Mouse (Mus musculus) neural tube, embryonic 12.5 days (tissue): ENCODE measurements at regions not wholly inside any gene's neighbourhood (a gene's known extent, or its start where the extent isn't known, plus 50 kb on each side); places are given as distances from the start of the nearest gene placed in this dataset.
A peak's percentile ranks its signal among the peaks of the same experiment; 100 is the strongest.
"Not testable (repeated sequence)": the region's sequence is repeated elsewhere in the genome, so short reads cannot be mapped to it uniquely, and the experiment has no call there.

Experiments used
- ATAC-seq: fragments of 200-750 bp; cut with Nextera tagmentation; 2 replicates; pipeline ENCODE4 v1.8.0; 2017; ENCODE audit warnings: low read depth, mild to moderate bottlenecking, moderate TSS enrichment, moderate library complexity; ENCODE audit not compliant: low FRiP score
- H3K27ac ChIP-seq: fragments of 300-500 bp; sonication (generic); 2 replicates; pipeline ENCODE4 v1.5.1; 2016
- H3K27me3 ChIP-seq: fragments of 300-500 bp; sonication (generic); replicated peaks from 2 replicates; pipeline ENCODE4 v1.6.1; 2016; ENCODE audit warnings: mild to moderate bottlenecking
- H3K36me3 ChIP-seq: fragments of 300-500 bp; sonication (generic); 2 replicates; pipeline ENCODE4 v1.6.1; 2016; ENCODE audit warnings: mild to moderate bottlenecking
- H3K4me1 ChIP-seq: fragments of 300-500 bp; sonication (generic); 2 replicates; pipeline ENCODE4 v1.6.1; 2016
- H3K4me2 ChIP-seq: fragments of 300-500 bp; sonication (generic); replicated peaks from 2 replicates; pipeline ENCODE4 v1.6.1; 2016; ENCODE audit warnings: mild to moderate bottlenecking
- H3K4me3 ChIP-seq: fragments of 300-500 bp; sonication (generic); 2 replicates; pipeline ENCODE4 v1.5.1; 2016
- H3K9ac ChIP-seq: fragments of 300-500 bp; sonication (generic); 2 replicates; pipeline ENCODE4 v1.6.1; 2016; ENCODE audit warnings: mild to moderate bottlenecking
- H3K9me3 ChIP-seq: fragments of 300-500 bp; sonication (generic); 2 replicates; pipeline ENCODE4 v1.6.1; 2016; ENCODE audit warnings: mild to moderate bottlenecking
- WGBS: fragments of 180-500 bp; shearing (Covaris S2); methylation state at CpG from one replicate; pipeline ENCODE4 v1.1.7; 2016; 5-methylcytosine and 5-hydroxymethylcytosine counted together

- Histone ChIP-seq H3K4me1 (no peaks in the 10 kb centered on the region), H3K27me3 (no peaks in the 10 kb centered on the region), H3K4me2 (no peak overlapping the region), H3K27ac (no peak overlapping the region), H3K9ac (no peak overlapping the region), H3K4me3 (no peak overlapping the region), H3K9me3 (no peaks in the 10 kb centered on the region), H3K36me3 (no peaks in the 10 kb centered on the region)
- 62% methylated on average over 6 of the region's 6 CpGs for WGBS
- ATAC-seq, result no peak
Measured at GRCm38 (mm10) chr9:33080774-33081173, 444.8 kb downstream of the Ets1 start.

DNA sequence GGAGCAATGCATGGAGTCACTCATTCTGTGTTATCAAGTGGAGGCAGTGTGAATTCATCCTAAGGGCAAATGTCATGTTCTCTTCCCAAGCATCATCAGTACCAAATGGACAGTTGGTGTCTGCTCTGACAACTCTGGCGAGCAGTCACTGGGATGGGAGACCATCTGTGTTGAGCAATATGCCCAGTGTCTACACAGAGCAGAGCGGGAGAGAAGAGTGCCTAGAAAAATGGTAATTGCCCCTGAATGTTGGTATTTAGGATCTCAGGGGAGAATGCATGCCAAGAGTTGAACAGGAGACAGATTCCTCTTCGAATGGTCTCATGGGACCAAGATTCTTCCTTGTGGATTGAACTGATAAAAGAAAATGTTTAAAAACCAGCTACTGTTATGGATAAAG lies 454.0 kb downstream of the Ets1 start:
- no peaks in the 10 kb centered on the region for H3K36me3 ChIP-seq
- H3K27ac ChIP-seq, result no peak overlapping the region
- 79% methylated on average over 3 of the region's 3 CpGs for WGBS
- H3K4me2 ChIP-seq, result no peak overlapping the region
- H3K27me3 ChIP-seq, result no peaks in the 10 kb centered on the region
- ATAC-seq, result no peak
- no peaks in the 10 kb centered on the region for H3K4me1 ChIP-seq
- no peak overlapping the region for H3K9ac ChIP-seq
- H3K9me3 ChIP-seq, result no peaks in the 10 kb centered on the region
- no peak overlapping the region for H3K4me3 ChIP-seq

DNA sequence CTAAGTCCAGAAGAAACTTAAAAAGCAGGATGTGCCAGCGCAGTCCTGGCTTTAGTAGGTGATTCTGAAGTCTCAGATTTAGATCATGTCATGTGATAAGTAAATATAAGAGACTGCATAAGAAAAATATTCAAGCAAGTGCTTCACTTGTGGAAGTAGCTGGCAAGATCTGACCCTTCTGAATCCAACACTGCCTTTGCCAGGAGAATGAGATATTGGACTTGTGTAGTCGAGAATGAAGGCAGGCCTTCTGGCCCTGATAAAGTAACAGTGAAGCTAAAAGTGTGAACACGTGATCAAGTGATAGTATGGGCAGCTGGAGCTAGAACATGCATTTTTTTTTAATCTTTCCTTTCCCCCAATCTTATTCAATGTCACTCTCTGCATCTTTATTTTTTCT lies 455.6 kb downstream of the Ets1 start:
- H3K4me2 ChIP-seq, result no peak overlapping the region
- H3K9ac ChIP-seq, result no peak overlapping the region
- no peaks in the 10 kb centered on the region for H3K9me3 ChIP-seq
- no peaks in the 10 kb centered on the region for H3K27me3 ChIP-seq
- H3K27ac ChIP-seq, result no peak overlapping the region
- H3K4me1 ChIP-seq, result no peaks in the 10 kb centered on the region
- WGBS, result 79% methylated on average over 3 of the region's 3 CpGs
- no peak for ATAC-seq
- H3K4me3 ChIP-seq, result no peak overlapping the region
- no peaks in the 10 kb centered on the region for H3K36me3 ChIP-seq

GRCm38 (mm10) chr9:33095654-33096053 lies 459.6 kb downstream of the Ets1 start:
- Histone ChIP-seq H3K9ac (no peak overlapping the region), H3K27me3 (no peaks in the 10 kb centered on the region), H3K9me3 (no peaks in the 10 kb centered on the region), H3K27ac (no peak overlapping the region), H3K4me2 (no peak overlapping the region), H3K36me3 (no peaks in the 10 kb centered on the region), H3K4me3 (no peak overlapping the region), H3K4me1 (no peaks in the 10 kb centered on the region)
- ATAC-seq, result 0 out of 2 replicates have a peak, but pooled peaks have one; percentile 41
- WGBS, result 0% methylated on average over 3 of the region's 3 CpGs

GRCm38 (mm10) chr9:33101206-33101605 lies 465.2 kb downstream of the Ets1 start:
- H3K9ac ChIP-seq, result no peak overlapping the region
- 90% methylated on average over 3 of the region's 3 CpGs for WGBS
- ATAC-seq, result no peak
- no peaks in the 10 kb centered on the region for H3K9me3 ChIP-seq
- no peak overlapping the region for H3K4me3 ChIP-seq
- H3K36me3 ChIP-seq, result no peaks in the 10 kb centered on the region
- H3K4me1 ChIP-seq, result peaks cover 3% of the 10 kb centered on the region; the same call in 1 of the 2 replicates
- no peak overlapping the region for H3K27ac ChIP-seq
- no peaks in the 10 kb centered on the region for H3K27me3 ChIP-seq
- no peak overlapping the region for H3K4me2 ChIP-seq

DNA sequence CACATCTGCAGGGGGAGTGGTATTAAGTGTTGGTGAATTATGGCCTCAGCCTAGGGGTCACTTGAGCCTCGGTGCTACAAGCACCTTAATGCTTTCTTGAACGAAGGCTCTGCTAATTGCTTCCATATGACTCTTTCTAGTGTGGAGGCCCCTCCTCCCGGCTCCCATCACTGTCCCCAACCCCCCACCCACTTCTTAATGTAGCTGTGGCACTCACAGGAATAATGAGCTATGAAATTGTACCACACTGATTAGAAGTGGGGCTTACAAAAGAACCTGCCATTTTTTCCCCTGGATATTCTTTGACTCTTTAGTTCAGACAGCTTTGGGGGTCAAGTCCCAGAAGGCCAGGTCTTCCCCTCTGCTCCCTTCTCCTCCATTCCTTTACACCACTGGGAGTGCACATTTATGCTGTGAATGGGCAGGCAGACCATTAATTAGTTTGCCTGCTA lies 468.6 kb downstream of the Ets1 start:
- Histone ChIP-seq H3K9me3 (no peaks in the 10 kb centered on the region), H3K4me1 (peaks cover 3% of the 10 kb centered on the region; the same call in 1 of the 2 replicates), H3K4me2 (no peak overlapping the region), H3K4me3 (no peak overlapping the region), H3K27ac (no peak overlapping the region; the same call in 1 of the 2 replicates), H3K36me3 (no peaks in the 10 kb centered on the region), H3K9ac (no peak overlapping the region), H3K27me3 (no peaks in the 10 kb centered on the region)
- ATAC-seq, result peak; percentile 70; the same call in 1 of the 2 replicates
- WGBS, result 10% methylated on average over 3 of the region's 3 CpGs

DNA sequence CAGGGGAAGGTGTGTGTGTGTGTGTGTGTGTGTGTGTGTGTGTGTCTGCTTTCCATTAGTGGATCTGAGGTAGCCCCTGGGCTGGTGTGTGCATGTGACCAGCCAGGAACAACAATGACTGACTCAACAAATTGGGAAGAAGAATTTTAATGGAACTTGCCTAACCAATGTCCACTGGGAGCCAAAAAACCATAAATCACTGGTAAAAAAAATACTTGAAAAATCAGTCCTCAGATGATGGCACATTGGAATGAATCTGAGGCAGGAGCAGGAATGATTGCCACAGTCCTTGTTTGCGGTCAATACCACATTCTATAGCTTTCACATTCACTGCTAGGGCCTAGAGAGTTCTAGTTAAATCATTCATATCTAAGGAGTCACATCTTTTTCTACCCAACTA lies 487.8 kb downstream of the Ets1 start:
- H3K9me3 ChIP-seq, result no peaks in the 10 kb centered on the region
- no peak for ATAC-seq

GRCm38 (mm10) chr9:33152186-33152585 lies 516.2 kb downstream of the Ets1 start:
- H3K36me3 ChIP-seq, result no peaks in the 10 kb centered on the region
- H3K4me2 ChIP-seq, result no peak overlapping the region
- H3K9ac ChIP-seq, result no peak overlapping the region
- H3K27ac ChIP-seq, result no peak overlapping the region
- H3K27me3 ChIP-seq, result no peaks in the 10 kb centered on the region
- ATAC-seq, result no peak
- no peak overlapping the region for H3K4me3 ChIP-seq
- no peaks in the 10 kb centered on the region for H3K4me1 ChIP-seq
- no peaks in the 10 kb centered on the region for H3K9me3 ChIP-seq
- WGBS, result 20% methylated on average over 1 of the region's 1 CpGs

More for the DNA sequence above, 487.8 kb downstream of the Ets1 start:
- Histone ChIP-seq H3K36me3 (no peaks in the 10 kb centered on the region), H3K4me2 (no peak overlapping the region), H3K27me3 (no peaks in the 10 kb centered on the region), H3K4me1 (no peaks in the 10 kb centered on the region), H3K9ac (no peak overlapping the region), H3K27ac (no peak overlapping the region), H3K4me3 (no peak overlapping the region)
- WGBS, result 94% methylated on average over 1 of the region's 1 CpGs

DNA sequence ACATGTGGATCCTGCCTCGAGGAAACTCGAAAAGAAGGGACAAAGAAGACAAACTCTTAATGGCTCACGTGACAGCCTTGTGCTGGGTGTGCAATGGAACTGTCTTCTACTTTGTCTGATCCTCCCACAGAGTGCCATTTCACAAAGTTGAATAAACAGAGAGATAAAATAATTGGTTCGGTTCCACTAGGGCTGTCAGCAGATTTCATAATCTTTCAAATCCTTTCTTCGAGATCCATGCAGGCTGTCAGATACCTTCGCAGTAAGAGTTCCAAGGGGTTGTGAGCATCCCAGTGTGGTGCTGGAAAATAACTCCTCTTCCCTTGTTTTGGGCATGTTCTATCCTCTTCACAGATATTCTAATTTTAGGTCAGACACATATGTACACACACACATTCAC lies 532.1 kb downstream of the Ets1 start:
- H3K27ac ChIP-seq, result no peak overlapping the region
- no peaks in the 10 kb centered on the region for H3K4me1 ChIP-seq
- no peak overlapping the region for H3K4me2 ChIP-seq
- no peak overlapping the region for H3K9ac ChIP-seq
- H3K36me3 ChIP-seq, result no peaks in the 10 kb centered on the region
- no peaks in the 10 kb centered on the region for H3K27me3 ChIP-seq
- WGBS, result 83% methylated on average over 6 of the region's 6 CpGs
- no peak for ATAC-seq
- no peak overlapping the region for H3K4me3 ChIP-seq
- no peaks in the 10 kb centered on the region for H3K9me3 ChIP-seq

- not testable (repeated sequence) for ATAC-seq, H3K27ac ChIP-seq, H3K36me3 ChIP-seq, H3K9ac ChIP-seq, H3K4me1 ChIP-seq, H3K9me3 ChIP-seq, H3K27me3 ChIP-seq, H3K4me2 ChIP-seq, H3K4me3 ChIP-seq
- 83% methylated on average over 1 of the region's 1 CpGs for WGBS
Measured at GRCm38 (mm10) chr9:33169093-33169492, 533.1 kb downstream of the Ets1 start.

DNA sequence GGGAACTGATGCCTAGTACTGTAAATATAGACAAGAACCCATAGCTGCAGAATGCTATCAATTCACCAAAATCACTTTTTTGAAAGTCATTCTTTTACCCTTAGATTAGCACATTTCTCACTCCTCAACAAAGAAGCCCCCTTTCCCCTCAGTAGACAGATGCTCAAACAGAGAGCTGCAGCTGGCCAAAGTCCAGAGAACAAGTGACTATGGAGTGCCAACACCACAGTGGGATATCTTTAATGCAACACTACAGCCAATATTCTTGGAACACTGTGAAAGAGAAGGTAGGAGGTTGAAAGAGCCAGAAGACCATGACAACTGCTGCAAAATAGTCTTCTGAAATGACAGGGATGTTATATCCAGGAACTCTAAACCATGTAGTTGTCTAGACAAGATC lies 544.0 kb downstream of the Ets1 start:
- Histone ChIP-seq H3K9ac (no peak overlapping the region), H3K36me3 (no peaks in the 10 kb centered on the region), H3K27ac (no peak overlapping the region), H3K9me3 (no peaks in the 10 kb centered on the region), H3K4me3 (no peak overlapping the region), H3K4me2 (no peak overlapping the region), H3K27me3 (no peaks in the 10 kb centered on the region), H3K4me1 (no peaks in the 10 kb centered on the region)
- ATAC-seq, result no peak

- WGBS, result 83% methylated on average over 3 of the region's 3 CpGs
- no peaks in the 10 kb centered on the region for H3K27me3 ChIP-seq
- H3K4me2 ChIP-seq, result no peak overlapping the region
- no peak overlapping the region for H3K4me3 ChIP-seq
- H3K4me1 ChIP-seq, result no peaks in the 10 kb centered on the region
- no peaks in the 10 kb centered on the region for H3K9me3 ChIP-seq
- no peaks in the 10 kb centered on the region for H3K36me3 ChIP-seq
- H3K9ac ChIP-seq, result no peak overlapping the region
- no peak for ATAC-seq
- no peak overlapping the region for H3K27ac ChIP-seq
Measured at GRCm38 (mm10) chr9:33187187-33187586, 551.2 kb downstream of the Ets1 start.

GRCm38 (mm10) chr9:33209083-33209482 lies 573.1 kb downstream of the Ets1 start:
- Histone ChIP-seq H3K9me3 (no peaks in the 10 kb centered on the region), H3K4me3 (no peak overlapping the region), H3K9ac (no peak overlapping the region), H3K4me2 (no peak overlapping the region), H3K4me1 (no peaks in the 10 kb centered on the region), H3K36me3 (no peaks in the 10 kb centered on the region), H3K27ac (no peak overlapping the region), H3K27me3 (no peaks in the 10 kb centered on the region)
- WGBS, result 92% methylated on average over 2 of the region's 2 CpGs
- ATAC-seq, result no peak
